Mouse (Mus musculus) midbrain, embryonic 10.5 days (tissue): ENCODE results near the gene Cherp. TPM values are rescaled to one million over a fixed set of nuclear protein-coding genes. Genes with fewer than 3 reads are reported as not detected.

Source experiments
- DNase-seq: peaks from one replicate; pipeline ENCODE4 v3.0.0-alpha.2; 2017; ENCODE audit warnings: low spot score
- H3K27ac ChIP-seq: fragments of 300-500 bp; sonication (generic); replicated peaks from 2 replicates; pipeline ENCODE4 v1.5.1; 2016; ENCODE audit warnings: mild to moderate bottlenecking
- H3K27me3 ChIP-seq: fragments of 300-500 bp; sonication (generic); 2 replicates; pipeline ENCODE4 v1.6.1; 2016; ENCODE audit warnings: low read depth, mild to moderate bottlenecking; ENCODE audit not compliant: poor library complexity, severe bottlenecking
- H3K36me3 ChIP-seq: fragments of 300-500 bp; sonication (generic); 2 replicates; pipeline ENCODE4 v1.6.1; 2016; ENCODE audit warnings: mild to moderate bottlenecking, moderate library complexity
- H3K4me1 ChIP-seq: fragments of 300-500 bp; sonication (generic); 2 replicates; pipeline ENCODE4 v1.6.1; 2016
- H3K4me3 ChIP-seq: fragments of 300-500 bp; sonication (generic); 2 replicates; pipeline ENCODE4 v1.5.1; 2016; ENCODE audit warnings: mild to moderate bottlenecking, moderate library complexity
- H3K9me3 ChIP-seq: fragments of 300-500 bp; sonication (generic); replicated peaks from 2 replicates; pipeline ENCODE4 v1.6.1; 2016; ENCODE audit warnings: mild to moderate bottlenecking
- WGBS: fragments of 180-500 bp; shearing (Covaris S2); methylation state at CpG from one replicate; pipeline ENCODE4 v1.1.7; 2016; 5-methylcytosine and 5-hydroxymethylcytosine counted together
- polyA plus RNA-seq: library from polyadenylated mRNA; unstranded; fragments of >200 nt; fragmentation: Nextera tagmentation; extraction: Ambion mirVana; gene quantifications from 2 replicates; pipeline ENCODE4 v1.2.1, GENCODE M21; 2016

Cherp gene
- polyA plus RNA-seq = 96.8 and 105 TPM in 2 replicates

DNA sequence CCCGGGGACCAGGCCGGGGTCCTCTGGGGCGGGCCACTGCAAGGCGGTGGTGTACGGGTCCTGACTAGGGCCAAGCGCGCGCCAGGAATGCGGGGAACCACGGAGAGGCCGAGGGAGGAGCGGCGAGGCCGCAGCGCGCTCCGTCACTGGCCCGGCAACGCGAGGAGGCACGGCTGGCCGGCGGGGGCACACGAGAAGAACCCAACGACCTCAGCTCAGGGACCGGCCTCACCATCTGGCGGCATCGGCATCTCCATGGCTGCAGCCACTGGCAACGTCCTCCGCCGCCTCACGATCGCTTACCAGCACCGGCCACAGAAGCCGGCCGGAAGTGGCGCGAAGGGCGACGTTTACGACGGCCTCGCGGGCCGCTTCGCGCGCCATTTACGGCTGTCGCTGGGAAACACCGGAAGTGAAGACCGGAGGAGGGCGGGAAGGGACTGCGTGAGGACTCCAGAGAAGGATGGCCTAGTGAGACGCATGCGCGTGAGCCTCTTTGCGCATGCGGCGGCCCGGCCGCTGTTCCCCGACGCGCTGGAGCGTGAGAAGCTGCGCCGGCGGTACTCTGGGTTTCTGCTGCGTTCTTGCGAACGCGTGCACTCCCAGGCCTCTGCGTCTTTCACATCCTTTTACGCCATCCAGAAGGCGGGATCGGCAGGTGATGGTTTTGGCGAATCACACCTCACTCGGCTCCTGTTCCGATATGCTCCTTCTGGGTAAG, at the start of gene Cherp:
TSS of gene Cherp (minus strand) at position 401 of the 721 bp plus-strand sequence.
- Histone ChIP-seq H3K27ac (peak within 1 kb of the TSS; percentile 90), H3K4me1 (peaks cover 24% of the 10 kb centered on the region), H3K36me3 (peaks cover 52% of the 10 kb centered on the region), H3K4me3 (peak within 1 kb of the TSS; percentile 77), H3K27me3 (no peaks in the 10 kb centered on the region), H3K9me3 (no peaks in the 10 kb centered on the region)
- DNase-seq = peak; percentile 97
- WGBS = under 1% methylated on average over 80 of the region's 80 CpGs

DNA sequence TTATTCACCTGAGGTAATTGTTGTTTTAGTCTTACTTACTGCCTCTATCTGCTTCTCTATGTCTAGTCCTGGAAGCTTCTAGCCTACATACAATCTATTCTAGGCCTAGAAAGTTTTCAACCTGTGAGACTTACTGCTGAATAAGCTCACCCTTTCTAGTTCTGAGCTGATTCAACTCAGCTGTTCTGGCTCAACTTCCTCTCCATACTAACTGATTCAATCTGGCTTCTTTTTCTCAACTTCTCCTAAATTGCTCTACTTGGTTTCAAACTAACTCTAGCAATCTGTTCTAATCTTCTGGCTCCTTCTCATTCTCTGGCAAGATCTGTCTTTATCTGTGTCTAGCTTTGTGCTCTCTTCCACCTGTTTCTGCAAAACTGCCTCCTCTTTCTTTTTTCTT, 46.9 kb upstream of the Cherp start:
- Histone ChIP-seq H3K9me3 (no peaks in the 10 kb centered on the region), H3K4me3 (no peak overlapping the region), H3K36me3 (peaks cover 29% of the 10 kb centered on the region), H3K27me3 (no peaks in the 10 kb centered on the region), H3K27ac (no peak overlapping the region), H3K4me1 (peaks cover 17% of the 10 kb centered on the region)
- no peak for DNase-seq

DNA sequence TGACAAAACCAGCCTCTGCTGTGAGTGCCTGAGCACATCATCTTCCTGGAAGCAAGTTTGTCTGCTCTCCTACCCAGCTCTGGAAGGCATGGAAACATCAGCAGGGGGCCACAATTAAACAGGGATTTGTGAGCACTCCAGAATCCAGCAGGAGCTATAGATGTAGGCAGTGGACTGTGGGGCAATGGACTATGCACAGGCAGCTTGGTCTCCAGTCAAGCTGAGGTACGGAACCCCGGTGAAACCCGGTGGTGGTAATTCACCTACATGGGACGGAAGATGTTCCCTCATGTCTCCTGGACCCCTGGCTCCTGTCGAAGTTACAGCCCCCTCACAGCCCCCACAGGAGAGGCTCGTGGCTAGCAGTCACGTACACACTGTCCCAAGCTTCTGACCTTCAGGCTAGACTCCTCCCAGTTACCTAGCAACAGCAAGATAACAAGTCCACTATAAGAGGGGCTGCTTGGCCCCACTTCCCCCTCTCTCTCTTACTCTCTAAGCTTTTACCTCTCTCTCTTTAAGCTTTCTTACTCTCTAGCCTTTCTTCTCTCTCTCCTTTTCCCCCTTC, 42.5 kb upstream of the Cherp start:
- no peaks in the 10 kb centered on the region for H3K9me3 ChIP-seq
- H3K36me3 ChIP-seq = peaks cover 27% of the 10 kb centered on the region
- H3K27me3 ChIP-seq = no peaks in the 10 kb centered on the region
- DNase-seq = no peak
- no peak overlapping the region for H3K4me3 ChIP-seq
- 79% methylated on average over 7 of the region's 7 CpGs for WGBS
- H3K4me1 ChIP-seq = peaks cover 17% of the 10 kb centered on the region
- H3K27ac ChIP-seq = peak overlapping the region; percentile 46; the same call in 1 of the 2 replicates

DNA sequence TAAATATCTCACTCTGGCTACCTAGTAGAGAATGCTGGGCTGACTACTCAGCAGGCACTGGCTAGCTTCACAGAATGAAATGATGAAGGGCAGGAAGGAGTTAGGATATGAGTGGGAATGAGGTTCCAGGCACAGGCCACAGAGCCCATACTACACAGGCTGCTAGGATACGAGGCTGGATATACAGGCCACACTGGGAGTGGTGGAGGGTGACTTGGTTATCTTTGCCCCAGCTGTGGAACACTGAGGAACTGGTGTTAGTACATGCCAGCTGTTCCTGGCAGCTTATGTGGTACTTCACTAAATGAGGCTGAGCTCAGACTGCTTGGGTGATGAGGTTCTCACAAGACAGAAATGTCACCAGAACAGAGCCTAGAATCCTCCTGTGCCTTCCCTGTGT, 38.1 kb upstream of the Cherp start:
- WGBS = 66% methylated on average over 1 of the region's 1 CpGs
- Histone ChIP-seq H3K4me1 (peaks cover 10% of the 10 kb centered on the region), H3K9me3 (no peaks in the 10 kb centered on the region), H3K4me3 (no peak overlapping the region), H3K27me3 (no peaks in the 10 kb centered on the region), H3K36me3 (peaks cover 21% of the 10 kb centered on the region; the same call in 1 of the 2 replicates), H3K27ac (no peak overlapping the region)
- DNase-seq = no peak

DNA sequence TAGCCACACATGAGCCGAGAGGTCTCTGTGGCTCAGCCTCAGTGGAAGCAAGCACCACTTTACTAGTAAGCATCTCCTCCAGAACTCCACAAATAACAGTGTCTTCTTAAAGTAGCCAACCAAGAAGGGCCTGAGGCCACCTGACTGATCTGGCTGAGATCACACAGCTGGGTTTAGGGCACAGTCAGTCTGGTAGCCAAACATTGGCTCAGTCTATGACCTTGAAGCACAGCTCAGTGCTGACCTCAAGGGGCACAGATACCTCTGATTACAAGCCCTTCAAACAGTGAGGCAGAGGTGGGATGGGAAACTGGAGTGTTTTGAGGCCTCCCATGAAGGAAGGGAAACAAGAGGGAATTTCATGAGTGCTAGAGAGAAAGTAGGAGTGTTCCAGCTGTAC, 37.6 kb upstream of the Cherp start:
- Histone ChIP-seq H3K27ac (no peak overlapping the region), H3K9me3 (no peaks in the 10 kb centered on the region), H3K27me3 (no peaks in the 10 kb centered on the region), H3K4me1 (peaks cover 5% of the 10 kb centered on the region), H3K36me3 (peaks cover 18% of the 10 kb centered on the region; the same call in 1 of the 2 replicates), H3K4me3 (no peak overlapping the region)
- WGBS = 91% methylated on average over 1 of the region's 1 CpGs
- no peak for DNase-seq

DNA sequence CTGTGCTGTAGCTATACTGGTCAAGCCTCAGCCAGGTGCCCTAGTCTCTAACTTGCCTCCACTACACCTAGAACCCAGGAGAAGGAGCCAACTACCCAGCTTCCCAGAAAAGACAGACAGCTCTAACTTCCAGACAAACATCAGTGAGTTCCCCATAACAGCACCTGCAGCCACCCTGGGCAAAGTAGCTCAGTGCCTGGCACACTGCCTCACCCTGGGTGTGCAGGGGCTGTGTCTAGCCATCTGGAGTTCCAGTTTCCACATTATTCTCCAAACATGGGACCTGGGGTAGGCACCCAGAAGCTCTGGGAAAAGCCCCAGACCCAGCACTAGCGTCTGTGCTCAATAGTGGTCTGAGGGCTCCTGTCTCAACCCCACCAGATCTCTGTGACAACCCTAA, 32.5 kb upstream of the Cherp start:
- Histone ChIP-seq H3K4me3 (no peak overlapping the region), H3K36me3 (peaks cover 17% of the 10 kb centered on the region), H3K27me3 (no peaks in the 10 kb centered on the region), H3K9me3 (no peaks in the 10 kb centered on the region), H3K4me1 (no peaks in the 10 kb centered on the region), H3K27ac (no peak overlapping the region)
- no peak for DNase-seq
- WGBS = 90% methylated on average over 1 of the region's 1 CpGs

DNA sequence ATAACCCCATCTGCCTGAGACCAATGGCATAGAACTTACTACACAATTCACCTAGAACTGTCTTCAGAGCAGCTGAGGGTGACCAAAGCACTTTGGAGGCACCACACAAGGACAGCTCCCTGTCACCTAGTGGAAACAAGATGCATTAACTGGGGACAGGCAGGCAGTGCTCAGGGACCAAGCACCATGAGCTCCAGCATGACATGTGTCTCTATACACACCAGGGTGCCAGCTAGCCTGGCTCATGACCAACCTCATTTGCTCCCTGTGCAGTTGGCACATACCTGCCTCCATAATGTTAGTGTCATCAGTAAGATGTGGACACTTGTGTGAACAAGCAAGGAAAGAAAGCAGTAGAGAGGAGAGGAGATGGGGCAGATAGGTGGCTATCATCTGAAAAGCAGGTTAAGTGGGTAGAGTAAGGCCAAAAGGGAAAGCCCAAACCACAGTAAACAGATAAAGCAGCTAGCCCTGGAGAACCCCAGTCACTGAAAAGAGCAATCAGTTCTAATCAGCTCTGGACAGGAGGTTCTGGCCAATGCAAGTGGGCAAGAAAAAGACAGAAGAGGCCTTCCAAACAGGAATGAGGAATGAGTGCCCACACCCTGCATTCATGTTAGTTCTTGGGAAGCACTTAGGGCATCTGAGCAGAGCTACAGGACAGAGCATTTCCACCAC, 29.8 kb upstream of the Cherp start:
- H3K4me3 ChIP-seq = no peak overlapping the region
- H3K27ac ChIP-seq = no peak overlapping the region
- H3K27me3 ChIP-seq = no peaks in the 10 kb centered on the region
- no peaks in the 10 kb centered on the region for H3K9me3 ChIP-seq
- no peak for DNase-seq
- H3K4me1 ChIP-seq = no peaks in the 10 kb centered on the region
- H3K36me3 ChIP-seq = peaks cover 21% of the 10 kb centered on the region

DNA sequence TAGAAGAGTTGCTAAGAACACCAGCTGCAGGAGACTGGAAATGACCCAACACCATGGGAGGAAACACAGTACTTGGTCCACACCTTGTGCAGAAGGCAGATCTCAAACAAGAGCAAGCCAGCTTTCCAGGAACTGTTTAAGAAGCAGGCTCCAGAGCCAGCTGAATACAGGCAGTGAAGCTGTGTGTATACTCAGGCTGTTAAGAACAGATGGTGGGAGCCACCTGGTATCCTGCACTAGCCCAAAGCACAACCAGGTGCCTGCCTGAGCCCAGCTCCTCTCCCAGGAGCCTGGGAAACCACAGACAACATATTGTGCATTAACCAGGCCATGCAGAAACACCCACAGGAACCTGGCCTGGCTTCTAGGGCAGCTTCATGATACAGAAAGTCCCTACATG, 29.1 kb upstream of the Cherp start:
- H3K36me3 ChIP-seq = peaks cover 26% of the 10 kb centered on the region
- H3K9me3 ChIP-seq = no peaks in the 10 kb centered on the region
- no peak overlapping the region for H3K4me3 ChIP-seq
- no peak for DNase-seq
- H3K27ac ChIP-seq = no peak overlapping the region
- H3K4me1 ChIP-seq = no peaks in the 10 kb centered on the region
- H3K27me3 ChIP-seq = no peaks in the 10 kb centered on the region

DNA sequence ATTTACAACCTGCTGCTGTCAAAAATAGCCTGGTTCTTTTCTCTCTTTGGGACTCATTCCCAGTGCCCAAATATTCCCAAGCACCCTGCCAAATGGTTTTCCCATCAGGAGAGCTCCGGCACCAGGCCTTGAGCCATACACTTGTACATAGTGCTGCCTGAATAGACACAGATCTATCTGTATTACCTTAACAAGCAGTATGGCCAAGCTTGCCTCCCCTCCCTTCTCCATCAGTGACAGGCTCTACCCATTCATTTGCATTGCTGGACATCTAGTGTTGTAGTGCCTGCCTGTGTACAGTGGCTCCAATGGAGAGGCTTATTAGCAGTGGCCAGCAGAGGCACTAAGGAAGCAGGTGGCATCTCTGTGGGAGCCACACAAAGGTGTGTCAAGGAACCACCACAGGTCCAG, 25.5 kb upstream of the Cherp start:
- WGBS = 96% methylated on average over 1 of the region's 1 CpGs
- no peak for DNase-seq
- Histone ChIP-seq H3K36me3 (peaks cover 56% of the 10 kb centered on the region), H3K27ac (no peak overlapping the region), H3K4me3 (no peak overlapping the region), H3K4me1 (no peaks in the 10 kb centered on the region; the same call in 1 of the 2 replicates), H3K9me3 (no peaks in the 10 kb centered on the region), H3K27me3 (no peaks in the 10 kb centered on the region)

DNA sequence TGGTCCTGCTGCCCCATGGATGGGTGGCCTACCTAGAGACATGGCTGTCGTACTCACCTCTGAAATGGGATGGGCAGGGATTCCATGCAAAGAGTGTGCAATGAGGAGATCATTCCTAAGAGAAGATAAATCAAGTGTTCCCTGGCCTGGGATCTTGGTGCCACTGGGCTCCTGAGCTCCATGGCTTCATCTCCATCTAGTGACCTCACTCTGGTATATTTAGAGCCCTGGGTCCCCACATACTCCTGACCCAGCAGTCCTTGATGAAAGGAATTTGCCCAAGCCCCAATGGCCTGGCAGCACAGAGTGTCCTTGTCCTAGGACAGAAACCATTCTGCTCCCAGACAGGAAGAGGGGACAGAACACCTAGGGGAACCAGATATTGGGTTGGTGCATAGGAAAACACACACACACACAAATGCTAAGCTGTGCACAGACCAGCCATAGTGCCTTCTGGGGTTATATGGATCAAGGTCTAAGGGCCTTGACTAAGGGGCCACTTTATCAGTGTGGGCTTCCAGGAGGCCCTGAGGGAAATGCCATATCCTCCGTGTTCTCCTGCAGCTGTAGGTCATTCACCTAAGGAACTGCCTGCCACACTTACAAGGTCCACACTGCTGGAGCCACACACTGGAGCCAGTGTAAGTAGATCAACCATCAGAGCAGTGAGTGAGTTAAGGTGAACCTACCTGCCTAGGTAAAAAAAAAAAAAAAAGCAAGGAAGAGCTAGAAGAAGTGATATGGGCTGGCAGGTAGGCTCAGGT, 24.7 kb upstream of the Cherp start:
- no peak for DNase-seq
- Histone ChIP-seq H3K4me3 (no peak overlapping the region), H3K9me3 (no peaks in the 10 kb centered on the region), H3K4me1 (no peaks in the 10 kb centered on the region; the same call in 1 of the 2 replicates), H3K36me3 (peaks cover 64% of the 10 kb centered on the region), H3K27me3 (no peaks in the 10 kb centered on the region), H3K27ac (no peak overlapping the region)
- WGBS = 83% methylated on average over 2 of the region's 2 CpGs

DNA sequence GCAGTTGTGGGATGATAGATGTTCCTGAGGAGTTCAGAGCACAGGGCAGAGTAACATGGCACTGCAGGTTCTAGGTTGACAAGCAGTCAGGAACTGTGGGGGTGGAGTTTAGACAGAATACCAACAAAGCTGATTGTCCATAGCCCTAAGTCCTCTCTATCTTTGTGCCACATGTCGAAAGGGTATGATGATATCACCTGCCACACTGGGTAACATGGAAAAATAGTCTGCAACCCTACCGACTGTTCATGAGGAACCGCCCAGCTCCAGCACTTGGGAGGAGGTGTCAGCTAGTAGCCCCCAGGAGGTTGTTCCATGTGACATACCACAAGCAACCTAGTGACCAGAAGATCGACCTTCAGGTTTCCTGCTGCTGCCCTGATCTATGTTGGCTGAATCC, 23.5 kb upstream of the Cherp start:
- Histone ChIP-seq H3K27me3 (no peaks in the 10 kb centered on the region), H3K36me3 (peaks cover 59% of the 10 kb centered on the region), H3K9me3 (no peaks in the 10 kb centered on the region), H3K27ac (no peak overlapping the region), H3K4me3 (no peak overlapping the region), H3K4me1 (peaks cover 9% of the 10 kb centered on the region)
- DNase-seq = no peak
- 92% methylated on average over 4 of the region's 4 CpGs for WGBS

DNA sequence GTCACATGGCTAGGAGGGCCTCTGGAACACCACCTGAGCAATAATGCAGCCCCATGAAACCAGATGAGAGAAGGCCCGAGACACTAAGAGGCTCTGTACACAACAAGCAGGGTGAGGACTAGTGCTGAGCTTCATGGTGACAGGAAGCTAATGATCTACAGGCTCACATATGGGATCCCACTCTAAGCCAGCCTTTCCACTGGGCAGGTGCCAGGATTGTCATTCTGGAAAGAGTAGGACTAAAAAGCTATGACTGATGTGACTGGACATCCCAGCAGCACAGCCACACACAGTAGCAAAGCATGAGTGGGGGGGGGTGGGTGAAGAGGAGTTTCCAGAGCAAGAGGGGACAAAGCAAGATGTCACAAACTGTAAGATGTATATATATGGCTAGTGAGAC, 22.9 kb upstream of the Cherp start:
- 87% methylated on average over 1 of the region's 1 CpGs for WGBS
- Histone ChIP-seq H3K36me3 (peaks cover 57% of the 10 kb centered on the region), H3K27ac (no peak overlapping the region), H3K9me3 (no peaks in the 10 kb centered on the region), H3K4me3 (no peak overlapping the region), H3K27me3 (no peaks in the 10 kb centered on the region), H3K4me1 (peaks cover 13% of the 10 kb centered on the region)
- DNase-seq = no peak
